Mouse (Mus musculus): Measurements from ENCODE around the gene Bnc2.

Gene Bnc2

GRCm38 (mm10) chr4:84632832-84633789, 42.0 kb downstream of the Bnc2 start:
- no peak for DNase-seq

GRCm38 (mm10) chr4:84627616-84628015, 47.5 kb downstream of the Bnc2 start:
- DNase-seq, result no peak

GRCm38 (mm10) chr4:84623312-84623711, 51.8 kb downstream of the Bnc2 start:
- no peak for DNase-seq

GRCm38 (mm10) chr4:84621785-84622184, 53.3 kb downstream of the Bnc2 start:
- DNase-seq, result no peak

DNA sequence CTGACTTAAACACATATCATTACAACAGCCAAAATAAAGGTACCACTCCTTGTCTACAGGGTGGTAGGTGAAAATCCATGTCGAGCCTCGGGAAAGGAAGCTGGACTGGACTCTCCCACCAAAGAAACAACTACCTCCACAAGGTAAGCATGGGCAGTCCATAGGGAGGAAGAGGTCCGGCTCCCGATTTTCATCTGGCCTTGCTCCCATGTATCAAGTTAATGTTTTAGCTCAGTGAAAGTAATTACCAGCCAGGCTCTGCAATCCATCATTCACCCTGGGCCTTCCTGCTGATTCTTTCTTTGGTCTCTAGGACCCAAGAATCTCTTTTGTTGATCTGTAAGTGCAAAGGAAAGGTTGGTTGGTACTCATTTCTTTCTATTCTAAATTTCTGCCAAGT, 65.2 kb downstream of the Bnc2 start:
- DNase-seq, result no peak

- DNase-seq, result no peak
These were observed 70.6 kb downstream of the Bnc2 start for GRCm38 (mm10) chr4:84604461-84604860.

GRCm38 (mm10) chr4:84580260-84580952, 94.7 kb downstream of the Bnc2 start:
- no peak for DNase-seq

DNA sequence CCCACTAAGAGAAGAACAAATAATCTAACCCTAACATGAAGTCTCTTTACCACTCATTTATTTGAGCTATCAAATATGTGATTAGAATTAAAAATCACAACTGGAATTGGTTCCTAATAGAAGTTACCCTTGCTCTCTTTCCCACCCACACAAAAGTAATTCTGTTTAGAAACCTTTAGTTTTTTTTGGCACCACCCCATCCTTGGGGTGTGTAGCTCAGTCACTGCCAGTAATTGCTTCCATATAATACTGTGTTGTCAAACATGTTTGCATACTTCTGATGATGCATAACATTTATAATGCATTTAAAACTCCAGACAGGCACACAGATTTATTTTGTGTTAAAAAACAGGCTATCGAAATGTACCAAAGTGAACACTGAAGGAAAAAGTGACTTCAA, 96.8 kb downstream of the Bnc2 start:
- no peak for DNase-seq

DNA sequence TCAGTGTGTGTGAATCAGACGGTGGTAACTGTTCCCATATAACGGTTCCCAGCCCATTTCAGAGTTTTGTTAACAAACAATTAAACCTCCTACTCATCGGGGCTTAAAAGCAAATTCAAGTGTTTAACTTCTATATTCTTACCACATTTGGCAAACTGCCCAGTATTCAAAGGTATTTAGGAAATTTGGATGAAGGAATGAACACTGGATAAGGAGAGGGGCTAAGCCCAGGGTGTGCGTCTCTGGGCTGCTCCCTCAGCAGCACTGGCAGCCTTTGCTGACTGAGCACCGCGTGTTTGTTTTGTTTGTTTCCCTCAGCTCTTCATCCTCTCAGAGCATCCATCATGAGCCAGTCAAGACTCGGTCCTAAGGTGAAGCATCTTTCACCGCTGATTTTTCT, 109.0 kb downstream of the Bnc2 start:
- no peak for DNase-seq

DNA sequence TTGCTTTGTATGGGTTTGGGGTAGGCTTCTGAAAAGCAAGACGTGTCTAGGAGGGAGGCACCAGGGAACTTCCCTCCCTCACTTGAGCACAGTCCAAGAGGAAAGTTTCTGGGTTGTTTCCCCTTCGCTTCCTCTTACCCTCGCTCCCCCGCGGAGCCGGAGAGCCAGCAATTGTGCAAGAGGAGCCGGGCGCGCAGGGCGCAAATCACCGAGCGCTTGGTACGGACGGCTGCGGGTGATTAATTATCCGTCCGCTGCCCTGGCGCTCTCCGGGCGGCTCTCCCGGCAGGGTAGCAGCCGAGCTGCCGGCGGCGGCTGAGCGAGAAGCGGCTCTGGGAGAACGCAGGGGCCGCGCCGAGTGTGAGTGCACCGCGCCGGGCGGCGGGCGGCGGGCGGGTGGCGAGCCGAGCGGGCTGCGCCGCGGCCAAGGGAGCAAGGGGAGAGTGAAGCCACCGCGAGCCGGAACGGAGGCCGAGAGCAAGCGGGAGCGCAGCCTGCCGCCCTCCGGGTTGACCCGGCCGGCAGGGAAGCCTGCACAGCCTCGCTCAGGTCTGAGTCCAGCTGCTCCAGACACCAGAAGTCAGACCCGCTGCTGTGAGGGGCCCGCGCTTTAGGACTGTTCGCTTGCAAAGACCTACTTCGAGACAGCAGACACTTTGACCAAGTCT, 129.7 kb downstream of the Bnc2 start:
- DNase-seq, result peak; percentile 1

DNA sequence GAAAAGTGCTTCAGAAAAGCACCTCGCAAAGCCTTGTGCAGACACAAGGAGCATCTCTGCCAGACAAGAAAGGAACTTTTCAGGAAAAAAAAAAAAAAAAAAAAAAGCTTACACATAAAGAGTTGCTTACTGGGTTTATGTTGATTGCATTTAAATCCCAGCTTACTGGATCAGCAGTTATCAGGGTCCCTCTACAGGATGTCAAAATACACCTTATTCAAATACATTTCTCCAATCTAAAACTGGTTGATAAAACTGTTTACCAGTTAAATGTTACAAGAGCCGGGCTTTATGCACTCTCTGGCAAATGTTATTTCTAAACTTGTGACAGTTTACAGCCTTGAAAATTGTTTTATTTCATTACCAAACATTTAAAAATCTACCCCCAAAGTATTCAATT, 130.4 kb downstream of the Bnc2 start:
- DNase-seq, result no peak

- no peak for DNase-seq
These were observed 134.5 kb downstream of the Bnc2 start for GRCm38 (mm10) chr4:84540531-84540930.

- no peak for DNase-seq
These were observed 135.7 kb downstream of the Bnc2 start for GRCm38 (mm10) chr4:84539396-84539795.

- DNase-seq, result no peak
These were observed 145.9 kb downstream of the Bnc2 start for GRCm38 (mm10) chr4:84528886-84529789.

- no peak for DNase-seq
These were observed 146.7 kb downstream of the Bnc2 start for GRCm38 (mm10) chr4:84528358-84528757.

DNA sequence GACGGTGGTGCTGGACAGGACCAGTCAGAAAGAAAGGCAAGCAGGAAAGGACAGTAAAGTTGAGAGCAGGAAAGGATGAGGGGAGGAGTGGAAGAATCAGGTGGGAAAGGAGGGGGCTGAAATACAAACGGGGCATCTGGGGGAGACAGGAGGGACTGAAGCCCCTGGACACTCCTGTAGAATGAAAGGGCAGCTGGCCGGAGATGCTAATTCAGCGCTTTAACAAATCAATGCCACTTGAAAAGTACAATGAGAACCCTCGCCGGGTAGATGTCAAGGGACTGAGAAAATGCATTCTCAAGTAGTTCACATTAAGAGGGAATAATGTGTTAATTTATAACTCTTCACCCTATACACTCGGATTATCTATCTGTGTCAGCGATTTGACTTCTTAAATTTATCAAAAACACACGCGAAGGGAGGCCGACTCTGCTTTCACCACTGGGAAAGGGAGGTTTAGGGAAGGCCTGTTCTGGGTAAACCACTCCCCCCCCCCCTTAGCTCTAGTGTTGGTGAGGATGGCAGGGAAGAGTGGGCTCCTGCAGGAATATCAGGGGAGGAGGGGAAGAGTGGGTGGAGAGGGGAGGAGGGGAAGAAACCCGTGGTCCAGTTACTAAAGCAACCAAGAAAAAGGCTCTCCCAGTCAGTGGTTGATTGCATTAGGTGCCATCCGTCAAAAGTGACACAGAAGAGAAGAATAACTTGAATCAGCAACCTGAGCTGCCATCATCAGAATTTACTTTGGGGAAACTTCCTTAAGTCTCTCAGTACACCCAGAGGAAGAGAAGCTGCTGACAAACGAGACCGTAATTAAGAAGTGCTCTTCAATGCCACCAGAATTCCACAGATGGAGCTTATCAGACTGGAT, 147.8 kb downstream of the Bnc2 start:
- DNase-seq, result no peak

DNA sequence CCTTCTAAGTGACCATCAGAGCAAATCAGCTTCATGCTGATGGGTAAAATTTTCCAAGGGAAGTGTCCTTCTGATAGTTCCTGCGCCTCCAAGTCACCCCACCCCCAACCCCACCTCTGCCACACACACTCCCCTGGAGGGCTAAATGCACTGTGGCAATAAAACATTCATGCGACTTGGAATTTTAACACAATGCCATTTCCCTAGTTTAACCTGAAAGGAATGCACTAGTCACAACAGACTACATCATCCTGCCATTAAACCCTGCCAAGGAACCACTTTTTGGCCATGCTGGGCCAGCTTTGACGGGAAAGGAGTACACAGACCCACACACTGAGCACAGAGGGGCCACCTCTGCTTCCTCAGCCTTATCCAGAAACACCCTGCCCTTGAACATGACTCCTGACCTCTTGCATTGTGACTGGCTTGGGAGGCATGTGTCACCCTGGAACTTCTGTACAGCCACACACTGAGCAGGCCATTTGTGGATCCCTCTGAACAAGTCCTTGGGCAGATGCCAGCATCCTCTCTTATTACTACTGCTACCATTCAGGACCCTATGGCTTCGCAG, 151.3 kb downstream of the Bnc2 start:
- no peak for DNase-seq

- no peak for DNase-seq
These were observed 151.9 kb downstream of the Bnc2 start for GRCm38 (mm10) chr4:84523211-84523610.

GRCm38 (mm10) chr4:84521562-84521961, 153.5 kb downstream of the Bnc2 start:
- DNase-seq, result no peak

- DNase-seq, result no peak
These were observed 164.6 kb downstream of the Bnc2 start for GRCm38 (mm10) chr4:84510466-84510865.

DNA sequence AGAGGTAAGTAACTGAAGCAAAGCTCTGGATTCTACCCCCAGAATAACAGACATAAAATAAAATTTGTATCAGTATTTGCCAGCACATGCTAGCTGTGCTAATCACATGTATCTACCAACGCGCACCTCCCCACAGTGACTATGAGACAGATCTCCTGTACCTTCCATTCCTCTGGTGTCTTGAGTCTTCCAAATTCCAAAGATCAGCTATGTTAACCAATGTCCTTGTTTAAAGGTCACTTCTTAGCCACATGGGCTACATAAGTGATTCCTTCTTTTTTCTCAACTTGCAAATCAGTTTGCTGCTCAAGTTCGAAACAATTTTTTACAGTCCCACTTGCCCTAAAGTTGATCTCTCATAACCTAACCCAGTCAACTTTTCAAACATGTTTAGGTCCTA, 167.5 kb downstream of the Bnc2 start:
- no peak for DNase-seq

Data from thymus, postnatal 25 days (tissue).